Mouse (Mus musculus): ENCODE data around the gene Sim2. TPM values are rescaled to one million over a fixed set of nuclear protein-coding genes. Genes with fewer than 3 reads are reported as not detected.
A peak's percentile ranks its signal among the peaks of the same experiment; 100 is the strongest.

Gene Sim2
- polyA plus RNA-seq, 1 experiment from 2014 or later = 0.06 TPM

DNA sequence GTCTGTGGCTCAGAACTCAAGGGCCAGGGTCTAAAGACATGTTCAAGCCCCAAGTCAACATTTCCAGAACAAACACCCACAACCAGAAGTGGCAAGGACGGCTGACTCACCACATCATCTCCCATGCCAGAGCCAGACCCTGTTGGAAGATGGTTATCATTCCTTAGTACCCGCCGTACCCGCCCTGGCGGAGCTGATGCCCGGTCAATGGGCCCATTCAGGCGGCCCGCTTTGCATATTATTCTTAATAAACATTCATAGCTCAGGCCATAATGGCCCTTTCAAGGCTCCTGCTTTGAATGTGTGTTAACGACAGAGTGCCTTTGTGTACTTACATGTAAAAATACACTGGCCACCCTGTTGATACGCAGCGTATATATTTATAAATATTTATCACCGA lies 29.6 kb upstream of the Sim2 start:
- 41% methylated on average over 12 of the region's 12 CpGs for WGBS
- H3K27ac ChIP-seq (ENCODE audit: low read length) = no peak overlapping the region
- no peak overlapping the region for H3K4me3 ChIP-seq (replicated peaks; ENCODE audit: low read length)
- ATAC-seq = no peak
- H3K9ac ChIP-seq (replicated peaks; ENCODE audit: low read depth, low read length) = no peak overlapping the region
- peaks cover 5% of the 10 kb centered on the region; the same call in 1 of the 2 replicates for H3K4me1 ChIP-seq (replicated peaks; ENCODE audit: control insufficient read depth, insufficient read depth, low read length)
- H3K9me3 ChIP-seq (ENCODE audit: control insufficient read depth, low read length) = no peaks in the 10 kb centered on the region
- no peaks in the 10 kb centered on the region for H3K36me3 ChIP-seq (ENCODE audit: control insufficient read depth, insufficient read depth)
- H3K4me2 ChIP-seq (ENCODE audit: low read length) = no peak overlapping the region
- H3K27me3 ChIP-seq (replicated peaks; ENCODE audit: control insufficient read depth, insufficient read depth, low read length) = no peaks in the 10 kb centered on the region

DNA sequence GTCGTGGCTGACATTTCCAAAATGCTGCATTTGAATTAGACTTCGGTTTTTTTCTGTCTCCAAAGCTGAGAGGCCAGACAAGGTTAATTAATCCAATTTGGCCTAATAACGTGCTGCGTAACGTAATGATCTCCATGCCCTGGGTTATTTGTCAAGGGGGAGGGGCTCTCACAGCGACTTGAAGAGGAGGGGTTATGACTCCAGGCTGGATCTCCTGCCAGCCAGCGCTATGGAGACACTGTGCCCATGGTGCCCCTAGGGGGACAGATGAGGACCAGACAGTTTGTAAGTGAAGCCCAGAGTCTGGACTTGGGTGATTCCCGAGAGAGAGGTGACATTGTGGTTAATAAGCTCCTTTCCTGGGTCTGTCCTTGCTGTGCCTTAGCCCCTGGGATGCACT lies 29.2 kb upstream of the Sim2 start:
- Histone ChIP-seq H3K27me3 (replicated peaks; ENCODE audit: control insufficient read depth, insufficient read depth, low read length) (no peaks in the 10 kb centered on the region), H3K9me3 (ENCODE audit: control insufficient read depth, low read length) (no peaks in the 10 kb centered on the region), H3K4me1 (replicated peaks; ENCODE audit: control insufficient read depth, insufficient read depth, low read length) (peaks cover 5% of the 10 kb centered on the region; the same call in 1 of the 2 replicates), H3K9ac (replicated peaks; ENCODE audit: low read depth, low read length) (no peak overlapping the region), H3K4me2 (ENCODE audit: low read length) (no peak overlapping the region), H3K4me3 (replicated peaks; ENCODE audit: low read length) (no peak overlapping the region), H3K36me3 (ENCODE audit: control insufficient read depth, insufficient read depth) (no peaks in the 10 kb centered on the region), H3K27ac (ENCODE audit: low read length) (no peak overlapping the region)
- WGBS = 15% methylated on average over 8 of the region's 8 CpGs
- no peak for ATAC-seq

DNA sequence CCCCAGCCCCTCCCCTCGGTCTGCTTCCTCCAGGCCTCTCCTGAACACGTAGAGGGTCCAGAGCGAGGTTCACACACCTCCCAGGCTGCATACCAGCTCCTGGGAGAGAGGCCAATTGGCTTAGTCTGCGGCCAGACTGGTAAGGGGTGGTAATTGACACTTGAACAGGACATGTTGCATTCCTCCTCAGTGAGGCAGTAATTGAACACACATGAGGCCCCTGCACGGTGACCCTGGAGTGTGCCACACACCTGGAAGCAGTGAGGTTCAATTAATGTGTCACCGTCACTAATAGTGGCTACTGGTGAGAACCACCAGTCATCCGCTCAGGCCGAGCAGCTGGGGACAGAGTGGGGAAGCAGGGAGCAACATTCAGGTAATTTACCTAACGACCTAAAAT lies 24.9 kb upstream of the Sim2 start:
- Histone ChIP-seq H3K27ac (ENCODE audit: low read length) (no peak overlapping the region), H3K27me3 (replicated peaks; ENCODE audit: control insufficient read depth, insufficient read depth, low read length) (no peaks in the 10 kb centered on the region), H3K4me1 (replicated peaks; ENCODE audit: control insufficient read depth, insufficient read depth, low read length) (peaks cover 5% of the 10 kb centered on the region; the same call in 1 of the 2 replicates), H3K9ac (replicated peaks; ENCODE audit: low read depth, low read length) (no peak overlapping the region), H3K9me3 (ENCODE audit: control insufficient read depth, low read length) (no peaks in the 10 kb centered on the region; the same call in 1 of the 2 replicates), H3K4me3 (replicated peaks; ENCODE audit: low read length) (no peak overlapping the region), H3K4me2 (ENCODE audit: low read length) (no peak overlapping the region), H3K36me3 (ENCODE audit: control insufficient read depth, insufficient read depth) (no peaks in the 10 kb centered on the region)
- 59% methylated on average over 9 of the region's 9 CpGs for WGBS
- ATAC-seq = no peak

DNA sequence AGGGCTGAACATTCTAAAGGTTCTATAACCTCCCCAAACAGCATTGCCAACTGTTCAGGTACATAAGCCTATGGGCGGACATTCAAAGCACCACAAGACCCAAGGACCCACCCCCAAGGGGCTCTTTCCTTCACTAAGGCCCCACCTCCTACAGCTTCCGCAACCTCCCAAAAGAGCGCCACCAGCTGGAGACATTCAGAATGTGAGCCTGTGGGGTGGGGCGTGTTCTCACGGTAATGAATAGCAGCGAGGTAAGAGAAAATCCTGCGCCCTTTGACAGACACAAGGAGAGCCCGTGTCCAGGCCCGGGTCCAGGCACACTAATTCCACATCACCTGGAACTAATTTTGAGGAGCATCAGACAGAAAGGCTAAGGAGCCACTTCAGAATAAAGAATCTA lies 20.5 kb upstream of the Sim2 start:
- no peak for ATAC-seq
- H3K4me3 ChIP-seq (replicated peaks; ENCODE audit: low read length) = no peak overlapping the region
- no peaks in the 10 kb centered on the region for H3K27me3 ChIP-seq (replicated peaks; ENCODE audit: control insufficient read depth, insufficient read depth, low read length)
- no peak overlapping the region for H3K4me2 ChIP-seq (ENCODE audit: low read length)
- peaks cover 6% of the 10 kb centered on the region for H3K9me3 ChIP-seq (ENCODE audit: control insufficient read depth, low read length)
- no peak overlapping the region for H3K9ac ChIP-seq (replicated peaks; ENCODE audit: low read depth, low read length)
- H3K36me3 ChIP-seq (ENCODE audit: control insufficient read depth, insufficient read depth) = no peaks in the 10 kb centered on the region
- 64% methylated on average over 9 of the region's 9 CpGs for WGBS
- H3K4me1 ChIP-seq (replicated peaks; ENCODE audit: control insufficient read depth, insufficient read depth, low read length) = no peaks in the 10 kb centered on the region
- H3K27ac ChIP-seq (ENCODE audit: low read length) = no peak overlapping the region

DNA sequence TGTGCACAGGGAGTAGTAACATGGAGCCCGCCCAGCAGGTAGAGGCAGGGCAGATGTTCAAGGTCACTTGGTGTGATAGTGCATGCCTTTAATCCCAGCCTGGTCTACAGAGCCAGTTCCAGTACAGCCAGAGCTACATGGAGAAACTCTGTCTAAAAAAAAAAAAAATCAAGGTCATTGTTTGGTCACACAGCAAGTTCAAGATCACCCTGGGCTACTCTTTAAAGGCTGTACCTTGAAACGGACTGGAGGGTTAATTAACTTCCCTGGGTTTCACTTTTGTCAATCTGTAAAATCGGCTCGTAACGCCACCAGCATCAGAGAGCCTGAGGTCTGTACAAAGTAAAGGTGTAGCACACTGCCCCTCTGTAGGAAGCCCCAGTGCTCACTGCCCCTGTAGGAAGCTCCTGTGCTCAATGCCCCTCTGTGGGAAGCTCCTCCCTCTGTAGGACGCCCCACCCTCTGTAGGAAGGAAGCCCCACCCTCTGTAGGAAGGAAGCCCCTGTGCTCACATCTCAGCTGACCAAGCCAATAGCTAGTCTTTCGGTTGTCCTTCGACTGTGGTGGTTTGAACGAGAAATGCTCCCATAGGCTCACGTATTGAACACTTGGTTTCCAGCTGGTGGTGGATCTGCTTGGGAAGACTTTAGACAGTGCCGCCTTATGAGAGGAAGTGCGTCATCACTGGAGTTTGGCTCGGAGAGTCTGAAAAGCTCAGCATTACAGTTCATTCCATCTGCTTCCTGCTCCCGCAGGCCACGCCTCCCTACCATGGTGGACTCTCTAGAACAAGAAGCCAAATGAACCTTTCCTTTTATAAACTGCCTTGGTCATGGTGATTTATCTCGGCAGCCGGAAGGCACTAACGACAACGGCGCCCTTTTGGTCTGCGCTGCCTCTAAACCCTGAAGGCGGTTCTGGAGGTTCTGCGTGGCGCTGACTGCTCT lies 18.7 kb upstream of the Sim2 start:
- Histone ChIP-seq H3K27me3 (replicated peaks; ENCODE audit: control insufficient read depth, insufficient read depth, low read length) (0 out of 2 replicates have a peak, but pooled peaks cover 2% of the 10 kb centered on the region), H3K36me3 (ENCODE audit: control insufficient read depth, insufficient read depth) (no peaks in the 10 kb centered on the region), H3K9me3 (ENCODE audit: control insufficient read depth, low read length) (peaks cover 6% of the 10 kb centered on the region), H3K4me2 (ENCODE audit: low read length) (no peak overlapping the region), H3K27ac (ENCODE audit: low read length) (no peak overlapping the region), H3K4me1 (replicated peaks; ENCODE audit: control insufficient read depth, insufficient read depth, low read length) (peaks cover 3% of the 10 kb centered on the region; the same call in 1 of the 2 replicates), H3K4me3 (replicated peaks; ENCODE audit: low read length) (no peak overlapping the region), H3K9ac (replicated peaks; ENCODE audit: low read depth, low read length) (no peak overlapping the region)
- no peak for ATAC-seq
- WGBS = 64% methylated on average over 24 of the region's 24 CpGs

DNA sequence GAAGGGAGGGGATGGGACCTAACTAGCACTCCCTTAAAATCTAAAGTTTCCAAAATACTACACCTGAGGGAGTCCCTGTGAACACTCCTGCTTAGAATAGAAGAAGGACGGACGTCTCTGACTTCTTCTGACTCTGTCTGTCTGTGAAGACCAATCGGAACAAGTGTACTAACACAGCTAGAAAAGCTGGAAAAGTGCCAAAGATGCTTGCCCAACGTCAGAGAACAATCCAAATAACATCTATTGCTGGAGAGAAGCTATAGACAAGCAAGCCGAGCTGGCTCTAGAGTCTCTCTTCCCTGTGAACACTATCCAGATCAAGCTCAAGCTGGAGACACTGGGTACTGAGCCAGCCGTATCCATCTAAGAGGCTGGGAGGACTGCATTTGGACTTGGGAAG lies 18.0 kb upstream of the Sim2 start:
- Histone ChIP-seq H3K4me2 (ENCODE audit: low read length) (no peak overlapping the region), H3K4me3 (replicated peaks; ENCODE audit: low read length) (no peak overlapping the region), H3K27me3 (replicated peaks; ENCODE audit: control insufficient read depth, insufficient read depth, low read length) (0 out of 2 replicates have a peak, but pooled peaks cover 2% of the 10 kb centered on the region), H3K9ac (replicated peaks; ENCODE audit: low read depth, low read length) (no peak overlapping the region), H3K36me3 (ENCODE audit: control insufficient read depth, insufficient read depth) (no peaks in the 10 kb centered on the region), H3K9me3 (ENCODE audit: control insufficient read depth, low read length) (peaks cover 6% of the 10 kb centered on the region), H3K4me1 (replicated peaks; ENCODE audit: control insufficient read depth, insufficient read depth, low read length) (peaks cover 7% of the 10 kb centered on the region; the same call in 1 of the 2 replicates), H3K27ac (ENCODE audit: low read length) (no peak overlapping the region)
- 66% methylated on average over 6 of the region's 6 CpGs for WGBS
- ATAC-seq = no peak

DNA sequence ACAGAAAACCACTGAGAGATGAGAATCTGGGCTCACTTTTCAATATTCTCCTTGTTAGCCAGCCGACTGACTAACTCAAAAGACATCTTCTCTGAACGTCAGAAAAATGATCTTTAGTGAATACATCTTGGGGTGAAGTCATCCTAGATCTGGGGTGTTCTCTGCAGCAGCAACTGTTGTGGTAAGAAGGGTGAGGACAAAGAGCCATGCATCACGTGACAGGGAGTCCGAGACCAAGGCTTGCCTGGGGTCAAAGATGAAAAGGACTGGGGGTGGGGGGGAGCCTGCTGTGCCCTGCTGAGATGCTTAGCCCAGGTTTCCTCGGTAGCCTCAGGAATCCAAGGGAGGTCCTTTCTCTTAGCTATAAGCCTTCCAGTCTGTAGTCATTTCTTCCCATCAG lies 17.5 kb upstream of the Sim2 start:
- 46% methylated on average over 5 of the region's 5 CpGs for WGBS
- ATAC-seq = no peak
- H3K27ac ChIP-seq (ENCODE audit: low read length) = no peak overlapping the region

DNA sequence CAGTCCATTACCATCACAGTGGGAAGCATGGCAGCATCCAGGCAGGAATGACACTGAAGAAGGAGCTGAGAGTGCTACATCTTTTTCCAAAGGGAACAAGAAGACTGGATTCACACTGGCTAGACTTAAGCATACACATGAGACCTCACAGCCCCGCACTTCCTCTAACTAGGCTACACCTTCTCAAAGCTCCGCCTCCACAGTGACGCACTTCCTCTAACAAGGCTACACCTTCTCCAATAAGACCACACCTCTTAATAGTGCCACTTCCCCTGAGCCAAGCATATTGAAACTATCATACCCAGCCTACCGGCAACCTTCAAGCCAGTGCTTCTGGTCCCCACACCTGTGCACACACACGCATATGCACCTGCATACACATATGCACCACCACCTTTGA lies 15.7 kb upstream of the Sim2 start:
- Histone ChIP-seq H3K9me3 (ENCODE audit: control insufficient read depth, low read length) (peaks cover 6% of the 10 kb centered on the region; the same call in 1 of the 2 replicates), H3K4me3 (replicated peaks; ENCODE audit: low read length) (no peak overlapping the region), H3K36me3 (ENCODE audit: control insufficient read depth, insufficient read depth) (no peaks in the 10 kb centered on the region), H3K4me2 (ENCODE audit: low read length) (no peak overlapping the region), H3K9ac (replicated peaks; ENCODE audit: low read depth, low read length) (no peak overlapping the region), H3K27me3 (replicated peaks; ENCODE audit: control insufficient read depth, insufficient read depth, low read length) (peaks cover 9% of the 10 kb centered on the region), H3K27ac (ENCODE audit: low read length) (no peak overlapping the region), H3K4me1 (replicated peaks; ENCODE audit: control insufficient read depth, insufficient read depth, low read length) (peaks cover 7% of the 10 kb centered on the region; the same call in 1 of the 2 replicates)
- WGBS = 95% methylated on average over 5 of the region's 5 CpGs
- no peak for ATAC-seq

More for the DNA sequence above, 17.5 kb upstream of the Sim2 start:
- Histone ChIP-seq H3K36me3 (ENCODE audit: control insufficient read depth, insufficient read depth) (no peaks in the 10 kb centered on the region), H3K4me3 (replicated peaks; ENCODE audit: low read length) (no peak overlapping the region), H3K4me2 (ENCODE audit: low read length) (no peak overlapping the region), H3K9ac (replicated peaks; ENCODE audit: low read depth, low read length) (no peak overlapping the region), H3K27me3 (replicated peaks; ENCODE audit: control insufficient read depth, insufficient read depth, low read length) (0 out of 2 replicates have a peak, but pooled peaks cover 2% of the 10 kb centered on the region), H3K4me1 (replicated peaks; ENCODE audit: control insufficient read depth, insufficient read depth, low read length) (peaks cover 7% of the 10 kb centered on the region; the same call in 1 of the 2 replicates), H3K9me3 (ENCODE audit: control insufficient read depth, low read length) (peaks cover 6% of the 10 kb centered on the region)

DNA sequence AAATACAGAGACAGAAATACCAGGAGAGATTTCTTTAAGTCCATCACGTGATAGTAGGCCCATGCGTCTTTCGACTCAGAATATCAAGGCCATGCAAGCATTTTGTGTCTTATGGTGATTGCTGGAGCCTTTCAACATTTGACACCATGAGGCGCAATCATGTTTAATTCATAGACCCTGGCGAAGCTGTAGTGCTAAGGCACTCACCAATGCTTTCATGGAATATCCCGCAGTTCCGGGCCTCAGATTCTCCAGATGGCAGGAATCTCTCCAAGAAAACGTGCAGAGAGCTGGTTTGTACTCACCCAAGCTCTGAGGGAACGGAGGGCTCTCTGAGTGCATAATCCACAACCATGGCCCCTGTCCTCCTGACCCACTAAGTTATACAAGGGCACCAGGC lies 13.8 kb upstream of the Sim2 start:
- Histone ChIP-seq H3K9ac (replicated peaks; ENCODE audit: low read depth, low read length) (no peak overlapping the region), H3K4me2 (ENCODE audit: low read length) (no peak overlapping the region), H3K36me3 (ENCODE audit: control insufficient read depth, insufficient read depth) (no peaks in the 10 kb centered on the region), H3K4me1 (replicated peaks; ENCODE audit: control insufficient read depth, insufficient read depth, low read length) (peaks cover 7% of the 10 kb centered on the region; the same call in 1 of the 2 replicates), H3K9me3 (ENCODE audit: control insufficient read depth, low read length) (peaks cover 6% of the 10 kb centered on the region; the same call in 1 of the 2 replicates), H3K27ac (ENCODE audit: low read length) (no peak overlapping the region), H3K27me3 (replicated peaks; ENCODE audit: control insufficient read depth, insufficient read depth, low read length) (peaks cover 20% of the 10 kb centered on the region), H3K4me3 (replicated peaks; ENCODE audit: low read length) (no peak overlapping the region)
- WGBS = 53% methylated on average over 9 of the region's 9 CpGs
- ATAC-seq = peak; percentile 23; the same call in 1 of the 2 replicates
